Mouse (Mus musculus) embryonic facial prominence, embryonic 15.5 days (tissue): Measurements from ENCODE around the gene Rcbtb2. TPM values are rescaled to one million over a fixed set of nuclear protein-coding genes. Genes with fewer than 3 reads are reported as not detected.

Experiments used
- ATAC-seq: fragments of 200-750 bp; cut with Nextera tagmentation; 2 replicates; pipeline ENCODE4 v1.8.0; 2017; ENCODE audit warnings: low read depth, moderate TSS enrichment; ENCODE audit not compliant: insufficient number of reproducible peaks, low FRiP score, low TSS enrichment
- H3K27ac ChIP-seq: fragments of 300-500 bp; sonication (generic); replicated peaks from 2 replicates; pipeline ENCODE4 v1.5.1; 2015; ENCODE audit warnings: mild to moderate bottlenecking, inconsistent platforms
- H3K27me3 ChIP-seq: fragments of 300-500 bp; sonication (generic); 2 replicates; pipeline ENCODE4 v1.6.1; 2015; ENCODE audit warnings: inconsistent platforms
- H3K36me3 ChIP-seq: fragments of 300-500 bp; sonication (generic); 2 replicates; pipeline ENCODE4 v1.6.1; 2015; ENCODE audit warnings: mild to moderate bottlenecking, inconsistent platforms
- H3K4me1 ChIP-seq: fragments of 300-500 bp; sonication (generic); 2 replicates; pipeline ENCODE4 v1.6.1; 2015; ENCODE audit warnings: inconsistent platforms
- H3K4me2 ChIP-seq: fragments of 300-500 bp; sonication (generic); replicated peaks from 2 replicates; pipeline ENCODE4 v1.6.1; 2015; ENCODE audit warnings: mild to moderate bottlenecking, inconsistent platforms
- H3K4me3 ChIP-seq: fragments of 300-500 bp; sonication (generic); replicated peaks from 2 replicates; pipeline ENCODE4 v1.5.1; 2015; ENCODE audit warnings: mild to moderate bottlenecking, inconsistent platforms
- H3K9ac ChIP-seq: fragments of 300-500 bp; sonication (generic); 2 replicates; pipeline ENCODE4 v1.6.1; 2015; ENCODE audit warnings: inconsistent platforms
- H3K9me3 ChIP-seq: fragments of 300-500 bp; sonication (generic); replicated peaks from 2 replicates; pipeline ENCODE4 v1.6.1; 2016; ENCODE audit warnings: inconsistent platforms
- WGBS: fragments of 180-500 bp; shearing (Covaris S2); methylation state at CpG from one replicate; pipeline ENCODE4 v1.1.7; 2015; 5-methylcytosine and 5-hydroxymethylcytosine counted together
- polyA plus RNA-seq: library from polyadenylated mRNA; unstranded; fragments of >200 nt; fragmentation: Nextera tagmentation; extraction: Ambion mirVana; gene quantifications from 2 replicates; pipeline ENCODE4 v1.2.1, GENCODE M21; 2015

Gene Rcbtb2
- polyA plus RNA-seq, 1 experiment from 2014 or later = 85.7 TPM

GRCm38 (mm10) chr14:73175814-73176213 is 53.0 kb downstream of the Rcbtb2 start:
- H3K27ac ChIP-seq = no peak overlapping the region
- no peak for ATAC-seq
- H3K4me2 ChIP-seq = no peak overlapping the region
- H3K4me1 ChIP-seq = peaks cover 6% of the 10 kb centered on the region
- H3K9ac ChIP-seq = no peak overlapping the region
- H3K36me3 ChIP-seq = peaks cover 66% of the 10 kb centered on the region
- no peaks in the 10 kb centered on the region for H3K27me3 ChIP-seq
- WGBS = 75% methylated on average over 6 of the region's 6 CpGs
- no peaks in the 10 kb centered on the region for H3K9me3 ChIP-seq
- H3K4me3 ChIP-seq = no peak overlapping the region

GRCm38 (mm10) chr14:73176266-73176665 is 53.4 kb downstream of the Rcbtb2 start:
- H3K36me3 ChIP-seq = peaks cover 64% of the 10 kb centered on the region
- H3K27ac ChIP-seq = no peak overlapping the region
- H3K9me3 ChIP-seq = no peaks in the 10 kb centered on the region
- H3K9ac ChIP-seq = no peak overlapping the region
- no peak overlapping the region for H3K4me3 ChIP-seq
- peaks cover 6% of the 10 kb centered on the region for H3K4me1 ChIP-seq
- WGBS = 85% methylated on average over 5 of the region's 5 CpGs
- H3K27me3 ChIP-seq = no peaks in the 10 kb centered on the region
- H3K4me2 ChIP-seq = no peak overlapping the region
- no peak for ATAC-seq

GRCm38 (mm10) chr14:73177961-73178360 is 55.1 kb downstream of the Rcbtb2 start:
- 77% methylated on average over 11 of the region's 11 CpGs for WGBS
- Histone ChIP-seq H3K9me3 (no peaks in the 10 kb centered on the region), H3K27ac (no peak overlapping the region), H3K27me3 (no peaks in the 10 kb centered on the region), H3K4me2 (no peak overlapping the region), H3K4me1 (peaks cover 6% of the 10 kb centered on the region), H3K4me3 (no peak overlapping the region), H3K36me3 (peaks cover 62% of the 10 kb centered on the region), H3K9ac (no peak overlapping the region)
- no peak for ATAC-seq

GRCm38 (mm10) chr14:73179221-73179681 is 56.4 kb downstream of the Rcbtb2 start:
- Histone ChIP-seq H3K9me3 (no peaks in the 10 kb centered on the region), H3K4me1 (peaks cover 4% of the 10 kb centered on the region), H3K4me2 (no peak overlapping the region), H3K4me3 (no peak overlapping the region), H3K36me3 (peaks cover 64% of the 10 kb centered on the region), H3K9ac (no peak overlapping the region), H3K27me3 (no peaks in the 10 kb centered on the region), H3K27ac (no peak overlapping the region; the same call in 1 of the 2 replicates)
- ATAC-seq = no peak
- 76% methylated on average over 4 of the region's 4 CpGs for WGBS

- Histone ChIP-seq H3K4me2 (no peak overlapping the region), H3K4me3 (no peak overlapping the region), H3K27ac (0 out of 2 replicates have a peak overlapping the region, but pooled peaks have one; percentile 7), H3K4me1 (peaks cover 4% of the 10 kb centered on the region), H3K9ac (no peak overlapping the region), H3K36me3 (peaks cover 69% of the 10 kb centered on the region), H3K27me3 (no peaks in the 10 kb centered on the region), H3K9me3 (no peaks in the 10 kb centered on the region)
- ATAC-seq = no peak
- WGBS = 52% methylated on average over 3 of the region's 3 CpGs
Observed at GRCm38 (mm10) chr14:73180671-73181070, 57.8 kb downstream of the Rcbtb2 start.

GRCm38 (mm10) chr14:73181144-73181543 is 58.3 kb downstream of the Rcbtb2 start:
- Histone ChIP-seq H3K4me3 (no peak overlapping the region), H3K27ac (no peak overlapping the region), H3K4me2 (no peak overlapping the region), H3K27me3 (no peaks in the 10 kb centered on the region), H3K9me3 (no peaks in the 10 kb centered on the region), H3K36me3 (peaks cover 65% of the 10 kb centered on the region), H3K9ac (no peak overlapping the region), H3K4me1 (peaks cover 4% of the 10 kb centered on the region)
- ATAC-seq = peak; percentile 39; the same call in 1 of the 2 replicates
- 34% methylated on average over 2 of the region's 2 CpGs for WGBS

GRCm38 (mm10) chr14:73186875-73187274 is 64.0 kb downstream of the Rcbtb2 start:
- Histone ChIP-seq H3K36me3 (peaks cover 32% of the 10 kb centered on the region), H3K4me3 (no peak overlapping the region), H3K4me2 (no peak overlapping the region), H3K27me3 (no peaks in the 10 kb centered on the region), H3K27ac (no peak overlapping the region), H3K4me1 (no peaks in the 10 kb centered on the region), H3K9me3 (no peaks in the 10 kb centered on the region), H3K9ac (no peak overlapping the region)
- 81% methylated on average over 7 of the region's 7 CpGs for WGBS
- no peak for ATAC-seq

GRCm38 (mm10) chr14:73199058-73199457 is 76.2 kb downstream of the Rcbtb2 start:
- Histone ChIP-seq H3K27me3 (no peaks in the 10 kb centered on the region), H3K36me3 (peaks cover 16% of the 10 kb centered on the region; the same call in 1 of the 2 replicates), H3K4me1 (0 out of 2 replicates have a peak, but pooled peaks cover 2% of the 10 kb centered on the region), H3K4me2 (no peak overlapping the region), H3K4me3 (no peak overlapping the region), H3K9ac (no peak overlapping the region), H3K27ac (no peak overlapping the region), H3K9me3 (no peaks in the 10 kb centered on the region)
- no peak for ATAC-seq
- WGBS = 48% methylated on average over 5 of the region's 5 CpGs

- 61% methylated on average over 3 of the region's 3 CpGs for WGBS
- 0 out of 2 replicates have a peak, but pooled peaks cover 2% of the 10 kb centered on the region for H3K4me1 ChIP-seq
- no peak overlapping the region for H3K4me3 ChIP-seq
- H3K9me3 ChIP-seq = no peaks in the 10 kb centered on the region
- no peak for ATAC-seq
- no peaks in the 10 kb centered on the region for H3K27me3 ChIP-seq
- H3K27ac ChIP-seq = no peak overlapping the region
- H3K4me2 ChIP-seq = no peak overlapping the region
- H3K36me3 ChIP-seq = peaks cover 10% of the 10 kb centered on the region; the same call in 1 of the 2 replicates
- no peak overlapping the region for H3K9ac ChIP-seq
Observed at GRCm38 (mm10) chr14:73201447-73201846, 78.6 kb downstream of the Rcbtb2 start.

GRCm38 (mm10) chr14:73204016-73204415 is 81.2 kb downstream of the Rcbtb2 start:
- H3K4me1 ChIP-seq = 0 out of 2 replicates have a peak, but pooled peaks cover under 1% of the 10 kb centered on the region
- no peak overlapping the region for H3K9ac ChIP-seq
- no peak overlapping the region for H3K27ac ChIP-seq
- H3K9me3 ChIP-seq = no peaks in the 10 kb centered on the region
- no peaks in the 10 kb centered on the region for H3K27me3 ChIP-seq
- H3K4me2 ChIP-seq = no peak overlapping the region
- 72% methylated on average over 3 of the region's 3 CpGs for WGBS
- peaks cover under 1% of the 10 kb centered on the region; the same call in 1 of the 2 replicates for H3K36me3 ChIP-seq
- ATAC-seq = no peak
- no peak overlapping the region for H3K4me3 ChIP-seq

GRCm38 (mm10) chr14:73209262-73209661 is 86.4 kb downstream of the Rcbtb2 start:
- H3K9me3 ChIP-seq = no peaks in the 10 kb centered on the region
- no peaks in the 10 kb centered on the region for H3K36me3 ChIP-seq
- no peaks in the 10 kb centered on the region for H3K27me3 ChIP-seq
- no peak overlapping the region for H3K4me2 ChIP-seq
- no peak for ATAC-seq
- H3K27ac ChIP-seq = no peak overlapping the region
- no peak overlapping the region for H3K9ac ChIP-seq
- H3K4me3 ChIP-seq = no peak overlapping the region
- H3K4me1 ChIP-seq = no peaks in the 10 kb centered on the region

- Histone ChIP-seq H3K36me3 (peaks cover under 1% of the 10 kb centered on the region; the same call in 1 of the 2 replicates), H3K4me2 (no peak overlapping the region), H3K4me1 (no peaks in the 10 kb centered on the region), H3K27me3 (no peaks in the 10 kb centered on the region), H3K9me3 (no peaks in the 10 kb centered on the region), H3K27ac (no peak overlapping the region), H3K9ac (no peak overlapping the region), H3K4me3 (no peak overlapping the region)
- 91% methylated on average over 8 of the region's 8 CpGs for WGBS
- no peak for ATAC-seq
Observed at GRCm38 (mm10) chr14:73210196-73210595, 87.4 kb downstream of the Rcbtb2 start.
